10 mouse cellular contexts compared by ENCODE assay signal in genomic region chr10:59265674-59266073, GRCm38 (mm10). TPM values are rescaled to one million over a fixed set of nuclear protein-coding genes. Genes with fewer than 3 reads are reported as not detected.
A peak's percentile ranks its signal among the peaks of the same experiment; 100 is the strongest.
DNase-seq lines count a peak whose midpoint lies in the region; ATAC-seq and TF ChIP-seq lines count a peak whose summit lies in the region.
"Had no signal": no experiment of that assay in that cellular context is flagged by ENCODE, and none has a peak within 500 bp of the region (broad histone marks: within the 10 kb centered on the region; RNA-seq: fewer than 3 reads in every experiment).

No protein-coding gene starts in this region.

- 27% methylated on average over 4 of the region's 4 CpGs for WGBS in spleen, adult 2 months
- WGBS in lung, postnatal 0 days, result 0% methylated on average over 4 of the region's 4 CpGs
- 83% methylated on average over 4 of the region's 4 CpGs for WGBS in hindbrain, embryonic 14.5 days

- no peaks in the 10 kb centered on the region for H3K36me3 ChIP-seq in spleen, adult 2 months (ENCODE audit: control insufficient read depth, insufficient read depth, low read length)
- H3K36me3 ChIP-seq in lung, postnatal 0 days (ENCODE audit: insufficient read depth, low read length), result no peaks in the 10 kb centered on the region
- H3K36me3 ChIP-seq in hindbrain, embryonic 14.5 days (replicated peaks; ENCODE audit: control insufficient read depth, insufficient read depth), result no peaks in the 10 kb centered on the region
- H3K36me3 ChIP-seq: G1E; limb, embryonic 12.5 days had no signal

- peak overlapping the region; percentile 38 for H3K4me2 ChIP-seq in lung, postnatal 0 days (replicated peaks; ENCODE audit: low read depth, low read length)
- H3K4me2 ChIP-seq in hindbrain, embryonic 14.5 days (replicated peaks), result no peak overlapping the region
- H3K4me2 ChIP-seq: limb, embryonic 12.5 days had no signal

- no peaks in the 10 kb centered on the region for H3K27me3 ChIP-seq in spleen, adult 2 months (ENCODE audit: control insufficient read depth, insufficient read depth, low read length)
- H3K27me3 ChIP-seq in lung, postnatal 0 days (replicated peaks; ENCODE audit: insufficient read depth, low read length), result no peaks in the 10 kb centered on the region
- no peaks in the 10 kb centered on the region for H3K27me3 ChIP-seq in hindbrain, embryonic 14.5 days (ENCODE audit: control insufficient read depth, insufficient read depth, low read length)
- H3K27me3 ChIP-seq: limb, embryonic 12.5 days had no signal

- H3K9ac ChIP-seq in lung, postnatal 0 days (replicated peaks; ENCODE audit: low read depth), result no peak overlapping the region
- no peak overlapping the region for H3K9ac ChIP-seq in hindbrain, embryonic 14.5 days
- H3K9ac ChIP-seq: limb, embryonic 12.5 days had no signal

- H3K4me3 ChIP-seq in spleen, adult 2 months (ENCODE audit: extremely low read depth, insufficient read depth, insufficient read length), result no peak overlapping the region
- H3K4me3 ChIP-seq in lung, postnatal 0 days (ENCODE audit: low read depth, low read length), result no peak overlapping the region
- H3K4me3 ChIP-seq in hindbrain, embryonic 14.5 days (replicated peaks; ENCODE audit: low read length), result no peak overlapping the region
- H3K4me3 ChIP-seq: limb, embryonic 12.5 days had no signal

- peak; percentile 88 for ATAC-seq in lung, postnatal 0 days
- ATAC-seq in hindbrain, embryonic 14.5 days (ENCODE audit: low FRiP score), result no peak

- DNase-seq in spleen, adult 2 months (ENCODE audit: low read depth in 1 of 2, low spot score in 2 of 2), result no peak
- no peak for DNase-seq in spleen, postnatal 4 days (ENCODE audit: low spot score in 2 of 2)
- DNase-seq in heart, postnatal 36 days, result peak; percentile 11 to 26
- peak; percentile 92 for DNase-seq in lung, postnatal 0 days (ENCODE audit: low spot score)
- DNase-seq in yolk sac, embryonic 10.5 days (ENCODE audit: low spot score), result peak; percentile 59
- no peak for DNase-seq in hindbrain, embryonic 14.5 days (ENCODE audit: low spot score)
- no peak for DNase-seq in ovary, postnatal 10 days (ENCODE audit: low spot score)
- no peak for DNase-seq in T-cell, adult 2 months (ENCODE audit: low spot score)

- peak; percentile 73 for TF ChIP-seq EP300 in lung, postnatal 0 days (IDR thresholded peaks at IDR 0.05)

- intact Hi-C loops in heart, postnatal 36 days (cut with DNase I), result loop anchor here (2.0 kb wide), 1 partner anchor 45 kb away; the partner anchor contains the start of genes Sept10 and Sowahc

- TF ChIP-seq CTCF in spleen, adult 2 months (IDR thresholded peaks at IDR 0.05; ENCODE audit: extremely low read depth, insufficient read depth, insufficient read length, insufficient replicate concordance), result no peak
- no peak for TF ChIP-seq CTCF in lung, postnatal 0 days (IDR thresholded peaks at IDR 0.05)

- no peak for TF ChIP-seq POLR2A in spleen, adult 2 months (IDR thresholded peaks at IDR 0.05; ENCODE audit: low read depth, low read length)

- peak overlapping the region; percentile 33; the same call in 1 of the 2 replicates for H3K27ac ChIP-seq in spleen, adult 2 months (ENCODE audit: insufficient read depth, low read length)
- peak overlapping the region; percentile 85 for H3K27ac ChIP-seq in lung, postnatal 0 days (ENCODE audit: low read length)
- no peak overlapping the region for H3K27ac ChIP-seq in hindbrain, embryonic 14.5 days

- H3K9me3 ChIP-seq in lung, postnatal 0 days (ENCODE audit: low read length), result no peaks in the 10 kb centered on the region
- no peaks in the 10 kb centered on the region for H3K9me3 ChIP-seq in hindbrain, embryonic 14.5 days (ENCODE audit: control insufficient read depth, low read length)
- H3K9me3 ChIP-seq: G1E; limb, embryonic 12.5 days had no signal

- no peaks in the 10 kb centered on the region; the same call in 1 of the 2 replicates for H3K4me1 ChIP-seq in spleen, adult 2 months (ENCODE audit: control insufficient read depth, insufficient read depth, insufficient read length)
- peaks cover 10% of the 10 kb centered on the region for H3K4me1 ChIP-seq in lung, postnatal 0 days (ENCODE audit: insufficient read depth, low read depth, low read length)
- no peaks in the 10 kb centered on the region for H3K4me1 ChIP-seq in hindbrain, embryonic 14.5 days (replicated peaks; ENCODE audit: control insufficient read depth, insufficient read depth, low read length)

RNA-seq across cellular contexts. Expression of gene Sowahc, which starts 43.9 kb away (rescaled TPM):
- 2.5 and 3.4 TPM in 2 replicates for polyA plus RNA-seq in spleen, adult 2 months (2012; rRNA removed)
- 1 to 10 TPM; 1.6 TPM for total RNA-seq in heart, postnatal 36 days (2021)
- polyA plus RNA-seq in lung, postnatal 0 days (2015; fragmentation: Nextera tagmentation; extraction: Ambion mirVana), result 9.7 and 13.2 TPM in 2 replicates
- polyA plus RNA-seq in hindbrain, embryonic 14.5 days (2014; fragmentation: Nextera tagmentation; extraction: Ambion mirVana), result 18.8 and 21.1 TPM in 2 replicates

RNA-seq across cellular contexts. Expression of gene Sept10, which starts 44.0 kb away (rescaled TPM):
- polyA plus RNA-seq in spleen, adult 2 months (2012; rRNA removed), result 1.4 and 2.0 TPM in 2 replicates
- 10 to 100 TPM; 15.2 to 17.0 TPM for total RNA-seq in heart, postnatal 36 days (2021)
- 42.2 and 45.2 TPM in 2 replicates for polyA plus RNA-seq in lung, postnatal 0 days (2015; fragmentation: Nextera tagmentation; extraction: Ambion mirVana)
- 22.0 TPM in 2 replicates for polyA plus RNA-seq in hindbrain, embryonic 14.5 days (2014; fragmentation: Nextera tagmentation; extraction: Ambion mirVana)

RNA-seq across cellular contexts. Expression of gene P4ha1, which starts 57.4 kb away (rescaled TPM):
- 5.3 and 7.1 TPM in 2 replicates for polyA plus RNA-seq in spleen, adult 2 months (2012; rRNA removed)
- total RNA-seq in heart, postnatal 36 days (2021), result 10 to 100 TPM; 31.3 to 51.2 TPM
- 40.6 and 40.7 TPM in 2 replicates for polyA plus RNA-seq in lung, postnatal 0 days (2015; fragmentation: Nextera tagmentation; extraction: Ambion mirVana)
- 24.9 and 28.0 TPM in 2 replicates for polyA plus RNA-seq in hindbrain, embryonic 14.5 days (2014; fragmentation: Nextera tagmentation; extraction: Ambion mirVana)

Comparison
In these comparisons a context has a peak if more than half of its experiments do, and no peak if none do; other contexts are left out.
1. DNase-seq: peak in heart, postnatal 36 days (2 of 2), lung, postnatal 0 days (single experiment) and yolk sac, embryonic 10.5 days (single experiment); none in spleen, adult 2 months (0 of 2), spleen, postnatal 4 days (0 of 2), hindbrain, embryonic 14.5 days (single experiment), ovary, postnatal 10 days (single experiment) and T-cell, adult 2 months (single experiment).